Mouse (Mus musculus): ENCODE measurements around the gene Fgd6. TPM values are rescaled to one million over a fixed set of nuclear protein-coding genes. Genes with fewer than 3 reads are reported as not detected.

The Fgd6 gene
- polyA plus RNA-seq, 1 experiment from 2014 or later, result 3.0 TPM

- WGBS, result 72% methylated on average over 8 of the region's 8 CpGs
- Histone ChIP-seq H3K27me3 (no peaks in the 10 kb centered on the region), H3K9me3 (no peaks in the 10 kb centered on the region), H3K27ac (no peak overlapping the region), H3K36me3 (peaks cover 9% of the 10 kb centered on the region; the same call in 1 of the 2 replicates), H3K4me1 (replicated peaks) (peaks cover 13% of the 10 kb centered on the region), H3K9ac (no peak overlapping the region), H3K4me3 (no peak overlapping the region), H3K4me2 (no peak overlapping the region)
- no peak for ATAC-seq (ENCODE audit: low FRiP score)
Measured at GRCm38 (mm10) chr10:94133081-94133480, 97.3 kb downstream of the Fgd6 start.

DNA sequence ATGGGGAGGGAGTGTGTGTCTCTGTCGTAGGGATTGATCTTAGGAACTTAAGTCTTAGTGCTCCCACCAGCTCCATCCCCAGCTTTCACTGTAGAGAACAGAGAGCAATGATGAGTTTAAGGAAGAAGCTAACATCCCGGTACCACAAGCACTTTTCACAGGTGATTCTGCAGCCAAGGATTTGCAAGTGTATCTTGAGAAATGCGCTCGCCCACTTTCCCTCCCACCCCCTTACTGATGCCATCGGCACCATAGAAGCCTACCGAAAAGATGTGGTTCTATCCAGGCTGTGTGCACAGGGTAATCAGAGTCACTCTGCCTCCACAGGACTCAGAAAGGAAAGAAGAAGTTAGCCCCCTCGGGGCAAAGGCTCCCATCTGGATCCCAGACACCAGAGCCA lies 97.9 kb downstream of the Fgd6 start:
- Histone ChIP-seq H3K4me2 (no peak overlapping the region), H3K27ac (no peak overlapping the region), H3K27me3 (no peaks in the 10 kb centered on the region), H3K9me3 (no peaks in the 10 kb centered on the region), H3K9ac (no peak overlapping the region), H3K4me1 (replicated peaks) (peaks cover 13% of the 10 kb centered on the region), H3K36me3 (peaks cover 15% of the 10 kb centered on the region; the same call in 1 of the 2 replicates), H3K4me3 (no peak overlapping the region)
- no peak for ATAC-seq (ENCODE audit: low FRiP score)
- WGBS, result 91% methylated on average over 7 of the region's 7 CpGs

DNA sequence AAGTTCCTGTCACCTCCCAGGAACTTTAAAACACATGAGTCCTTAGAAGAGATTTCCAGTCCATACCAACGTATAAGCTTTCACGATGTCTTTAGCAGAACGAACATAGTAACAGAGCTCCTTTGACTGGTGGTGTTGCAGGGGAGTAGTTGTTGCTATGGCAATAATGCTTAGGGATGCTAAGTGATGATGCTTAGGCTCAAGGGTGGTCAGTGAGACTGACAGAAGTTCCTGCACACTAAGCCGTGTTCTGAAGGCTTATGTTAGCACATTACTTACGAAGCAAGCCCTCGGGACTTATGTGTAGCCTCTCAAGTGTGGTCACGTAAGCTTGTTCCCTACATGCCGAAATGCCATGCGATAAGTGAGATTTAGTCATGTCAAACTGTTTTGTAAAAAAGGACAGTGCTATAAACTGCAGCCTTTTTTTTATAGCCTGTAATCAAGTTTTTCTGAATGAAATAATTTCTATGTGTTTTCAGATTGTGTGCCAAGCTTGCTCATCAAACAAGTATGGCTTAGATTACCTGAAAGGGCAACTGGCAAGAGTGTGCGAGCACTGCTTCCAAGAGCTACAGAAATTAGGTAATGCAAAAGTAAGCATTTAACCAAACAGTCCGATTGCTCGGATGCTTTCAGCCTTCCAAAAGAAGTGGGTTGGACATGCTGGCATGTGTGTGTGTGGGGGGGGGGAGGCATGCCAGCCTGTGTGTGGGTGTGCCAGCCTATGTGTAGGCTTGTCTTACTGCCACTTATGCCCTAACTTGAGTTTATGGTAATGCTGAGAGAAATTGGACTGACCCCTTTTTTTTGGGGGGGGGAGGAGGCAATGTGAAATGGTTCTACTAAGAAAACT lies 99.0 kb downstream of the Fgd6 start:
- no peak overlapping the region for H3K4me2 ChIP-seq
- H3K9me3 ChIP-seq, result no peaks in the 10 kb centered on the region
- H3K4me3 ChIP-seq, result no peak overlapping the region
- 91% methylated on average over 12 of the region's 12 CpGs for WGBS
- no peak overlapping the region for H3K27ac ChIP-seq
- no peaks in the 10 kb centered on the region for H3K27me3 ChIP-seq
- ATAC-seq (ENCODE audit: low FRiP score), result no peak
- H3K9ac ChIP-seq, result no peak overlapping the region
- H3K36me3 ChIP-seq, result peaks cover 15% of the 10 kb centered on the region
- peaks cover 3% of the 10 kb centered on the region for H3K4me1 ChIP-seq (replicated peaks)

GRCm38 (mm10) chr10:94138890-94139482 lies 103.2 kb downstream of the Fgd6 start:
- Histone ChIP-seq H3K9ac (no peak overlapping the region), H3K4me3 (no peak overlapping the region), H3K27ac (no peak overlapping the region), H3K36me3 (peaks cover 30% of the 10 kb centered on the region), H3K9me3 (no peaks in the 10 kb centered on the region), H3K27me3 (no peaks in the 10 kb centered on the region), H3K4me1 (replicated peaks) (no peaks in the 10 kb centered on the region), H3K4me2 (no peak overlapping the region)
- WGBS, result 92% methylated on average over 10 of the region's 10 CpGs
- ATAC-seq (ENCODE audit: low FRiP score), result no peak

- H3K9me3 ChIP-seq, result no peaks in the 10 kb centered on the region
- peaks cover 28% of the 10 kb centered on the region for H3K36me3 ChIP-seq
- no peak overlapping the region for H3K9ac ChIP-seq
- H3K4me1 ChIP-seq (replicated peaks), result no peaks in the 10 kb centered on the region
- no peak for ATAC-seq (ENCODE audit: low FRiP score)
- H3K27ac ChIP-seq, result no peak overlapping the region
- H3K4me2 ChIP-seq, result no peak overlapping the region
- no peak overlapping the region for H3K4me3 ChIP-seq
- H3K27me3 ChIP-seq, result no peaks in the 10 kb centered on the region
- WGBS, result 77% methylated on average over 3 of the region's 3 CpGs
Measured at GRCm38 (mm10) chr10:94140227-94140931, 104.6 kb downstream of the Fgd6 start.

DNA sequence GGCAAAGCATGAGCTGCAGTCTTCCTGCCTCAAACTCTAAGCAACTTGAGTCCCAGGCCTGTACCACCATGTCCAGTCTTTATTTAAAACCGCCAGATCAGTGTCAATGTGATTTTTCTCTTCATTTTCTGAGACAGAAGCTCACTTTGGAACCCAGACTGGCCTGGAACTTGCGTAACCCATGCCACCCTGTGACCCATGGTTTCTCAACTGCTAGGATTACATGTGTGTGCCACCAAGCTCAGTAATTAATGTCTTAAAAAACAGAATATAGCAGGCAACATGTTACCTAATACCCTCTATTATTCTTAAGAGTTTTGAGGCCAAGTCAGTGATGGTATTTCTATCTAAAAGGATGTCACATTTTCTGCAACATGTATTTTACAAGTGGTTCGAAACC lies 106.6 kb downstream of the Fgd6 start:
- H3K27me3 ChIP-seq, result no peaks in the 10 kb centered on the region
- no peak overlapping the region for H3K4me2 ChIP-seq
- H3K4me1 ChIP-seq (replicated peaks), result no peaks in the 10 kb centered on the region
- H3K4me3 ChIP-seq, result no peak overlapping the region
- ATAC-seq (ENCODE audit: low FRiP score), result no peak
- WGBS, result 93% methylated on average over 3 of the region's 3 CpGs
- H3K27ac ChIP-seq, result no peak overlapping the region
- peaks cover 28% of the 10 kb centered on the region for H3K36me3 ChIP-seq
- H3K9ac ChIP-seq, result no peak overlapping the region
- H3K9me3 ChIP-seq, result no peaks in the 10 kb centered on the region

GRCm38 (mm10) chr10:94144581-94144980 lies 108.8 kb downstream of the Fgd6 start:
- H3K4me1 ChIP-seq (replicated peaks), result peaks cover 13% of the 10 kb centered on the region
- H3K27ac ChIP-seq, result no peak overlapping the region; the same call in 1 of the 2 replicates
- no peak overlapping the region for H3K9ac ChIP-seq
- H3K9me3 ChIP-seq, result no peaks in the 10 kb centered on the region
- 74% methylated on average over 5 of the region's 5 CpGs for WGBS
- no peak overlapping the region for H3K4me3 ChIP-seq
- no peak overlapping the region for H3K4me2 ChIP-seq
- no peaks in the 10 kb centered on the region for H3K27me3 ChIP-seq
- no peak for ATAC-seq (ENCODE audit: low FRiP score)
- peaks cover 16% of the 10 kb centered on the region for H3K36me3 ChIP-seq

DNA sequence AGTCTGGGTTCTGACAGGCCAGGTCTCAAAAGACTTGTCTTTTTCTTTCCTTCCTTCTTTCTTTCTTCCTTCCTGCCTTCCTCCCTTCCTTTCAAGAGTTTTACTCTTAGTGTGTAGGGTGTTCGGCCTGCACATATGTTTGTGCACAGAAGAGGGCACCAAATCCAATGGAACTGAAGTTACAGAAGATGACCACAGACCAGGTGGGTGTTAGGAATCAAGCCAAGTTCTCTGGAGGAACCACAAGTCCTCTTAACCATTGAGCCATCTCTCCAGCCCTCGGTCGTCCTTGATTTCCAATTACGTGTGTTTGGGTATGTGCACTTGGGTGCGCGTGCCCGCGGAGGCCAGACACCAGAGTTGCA lies 111.6 kb downstream of the Fgd6 start:
- Histone ChIP-seq H3K36me3 (no peaks in the 10 kb centered on the region), H3K4me1 (replicated peaks) (peaks cover 27% of the 10 kb centered on the region), H3K4me2 (peak overlapping the region; percentile 69), H3K9me3 (no peaks in the 10 kb centered on the region), H3K27me3 (no peaks in the 10 kb centered on the region), H3K9ac (peak overlapping the region; percentile 94), H3K27ac (peak overlapping the region; percentile 89; the same call in 1 of the 2 replicates), H3K4me3 (peak overlapping the region; percentile 89)
- ATAC-seq (ENCODE audit: low FRiP score), result no peak; the same call in 1 of the 2 replicates
- WGBS, result 13% methylated on average over 8 of the region's 8 CpGs

DNA sequence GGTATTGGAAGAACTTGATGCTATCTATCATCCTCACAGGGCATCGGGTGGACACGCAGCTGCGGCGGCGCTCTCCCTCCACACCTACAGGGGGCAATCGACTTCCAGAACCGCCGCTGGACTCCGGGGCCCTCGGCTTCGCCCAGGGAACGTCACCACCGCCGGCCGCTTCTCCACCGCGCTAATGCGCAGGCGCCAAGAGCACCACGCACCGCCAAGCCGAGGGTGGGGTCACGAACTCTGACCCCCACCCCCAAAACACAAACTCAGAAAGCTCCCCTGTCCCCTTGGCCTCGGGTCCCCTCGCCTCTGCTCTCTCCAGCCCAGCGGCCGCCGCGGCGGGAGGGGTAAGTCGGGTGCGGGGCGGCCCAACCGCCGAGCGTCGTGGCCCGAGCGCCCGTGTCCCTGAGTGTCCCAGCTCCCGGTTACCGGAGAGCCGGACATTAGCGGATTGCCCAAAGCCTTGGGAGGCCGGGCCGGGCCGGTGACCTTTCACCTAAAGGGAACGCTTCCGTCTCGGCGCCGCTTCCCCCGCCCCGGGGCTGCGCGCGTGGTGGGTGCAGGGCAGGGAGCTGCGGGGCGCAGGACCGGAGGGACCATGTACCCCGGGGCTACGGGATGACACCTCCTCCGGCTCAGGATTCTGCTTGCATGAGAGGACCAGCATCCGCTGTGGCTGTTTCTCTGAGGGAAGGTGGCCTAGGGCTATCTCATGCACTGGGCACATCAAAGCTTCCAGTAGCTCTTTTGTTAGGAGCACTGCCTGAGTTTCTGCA lies 112.1 kb downstream of the Fgd6 start, which contains the start of gene Nr2c1:
Gene Nr2c1, plus strand, starts transcription at position 268 of the 776 bp plus-strand sequence.
- under 1% methylated on average over 64 of the region's 64 CpGs for WGBS
- Histone ChIP-seq H3K4me3 (peak within 1 kb of the TSS; percentile 89), H3K36me3 (no peaks in the 10 kb centered on the region), H3K9me3 (no peaks in the 10 kb centered on the region), H3K4me1 (replicated peaks) (peaks cover 27% of the 10 kb centered on the region), H3K9ac (peak within 1 kb of the TSS; percentile 94), H3K4me2 (peak within 1 kb of the TSS; percentile 69), H3K27ac (peak within 1 kb of the TSS; percentile 89), H3K27me3 (no peaks in the 10 kb centered on the region)
- peak; percentile 95 for ATAC-seq (ENCODE audit: low FRiP score)

GRCm38 (mm10) chr10:94151488-94151887 lies 115.7 kb downstream of the Fgd6 start:
- Histone ChIP-seq H3K9me3 (no peaks in the 10 kb centered on the region), H3K4me2 (no peak overlapping the region), H3K36me3 (no peaks in the 10 kb centered on the region), H3K27ac (0 out of 2 replicates have a peak overlapping the region, but pooled peaks have one; percentile 23), H3K9ac (0 out of 2 replicates have a peak overlapping the region, but pooled peaks have one; percentile 8), H3K27me3 (no peaks in the 10 kb centered on the region), H3K4me1 (replicated peaks) (peaks cover 27% of the 10 kb centered on the region), H3K4me3 (no peak overlapping the region)
- no peak for ATAC-seq (ENCODE audit: low FRiP score)
- WGBS, result 82% methylated on average over 4 of the region's 4 CpGs

DNA sequence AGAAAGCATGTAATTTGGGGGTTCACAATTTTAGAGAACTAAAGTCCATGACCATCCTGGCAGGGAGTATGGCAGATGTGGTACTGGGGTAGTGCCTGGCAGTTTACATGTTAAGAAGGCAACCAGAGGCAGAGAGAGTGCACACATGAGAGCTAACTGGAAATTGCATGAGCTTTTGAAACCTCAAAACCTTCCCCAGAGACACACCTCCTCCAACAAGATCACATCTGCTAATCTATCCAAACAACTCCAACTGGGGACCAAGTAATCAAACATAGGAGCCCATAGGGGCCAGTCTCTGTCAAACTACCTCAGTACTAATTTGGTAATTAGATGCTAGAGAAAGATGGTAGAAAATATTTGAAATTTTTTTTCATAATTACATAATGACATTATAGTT lies 118.0 kb downstream of the Fgd6 start:
- no peak overlapping the region for H3K4me3 ChIP-seq
- no peak for ATAC-seq (ENCODE audit: low FRiP score)
- H3K27me3 ChIP-seq, result no peaks in the 10 kb centered on the region
- H3K4me2 ChIP-seq, result no peak overlapping the region
- H3K36me3 ChIP-seq, result peaks cover 13% of the 10 kb centered on the region
- no peak overlapping the region for H3K9ac ChIP-seq
- no peak overlapping the region for H3K27ac ChIP-seq
- H3K9me3 ChIP-seq, result no peaks in the 10 kb centered on the region
- peaks cover 21% of the 10 kb centered on the region for H3K4me1 ChIP-seq (replicated peaks)

GRCm38 (mm10) chr10:94158962-94159361 lies 123.2 kb downstream of the Fgd6 start:
- H3K27ac ChIP-seq, result no peak overlapping the region
- no peak overlapping the region for H3K4me3 ChIP-seq
- 90% methylated on average over 6 of the region's 6 CpGs for WGBS
- ATAC-seq (ENCODE audit: low FRiP score), result no peak
- H3K4me1 ChIP-seq (replicated peaks), result no peaks in the 10 kb centered on the region
- no peaks in the 10 kb centered on the region for H3K9me3 ChIP-seq
- H3K4me2 ChIP-seq, result no peak overlapping the region
- no peaks in the 10 kb centered on the region for H3K27me3 ChIP-seq
- peaks cover 47% of the 10 kb centered on the region for H3K36me3 ChIP-seq
- no peak overlapping the region for H3K9ac ChIP-seq

Data from hindbrain, embryonic 13.5 days (tissue).